Mouse (Mus musculus) left cerebral cortex, adult 9 months (tissue): ENCODE measurements around the gene Pdpk1.

Experiments
- DNase-seq, 2 experiments: peaks; one replicate each; pipeline ENCODE4 v3.0.0; 2022; ENCODE audit warnings: low spot score in 2 of 2

The Pdpk1 gene

DNA sequence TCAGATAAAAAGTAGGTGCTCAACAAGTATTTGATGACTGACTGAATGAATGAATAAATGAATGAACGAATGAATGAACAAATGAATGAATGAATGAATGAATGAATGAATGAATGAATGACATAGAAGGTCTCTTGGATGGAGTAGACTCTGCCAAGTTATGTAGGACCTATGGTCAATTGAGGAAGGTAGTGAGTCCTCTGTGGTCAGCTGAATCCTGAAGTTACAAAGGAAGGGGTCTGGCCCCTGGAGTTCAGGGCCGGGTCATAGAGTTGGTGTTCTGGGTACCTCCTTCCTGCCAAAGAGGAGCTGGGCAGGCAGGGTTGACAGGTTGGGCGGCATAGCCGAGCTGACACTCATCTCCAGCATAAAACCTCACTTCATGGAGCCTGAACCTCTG, 112.9 kb downstream of the Pdpk1 start, which contains the start of gene Prss27:
Gene Prss27 (plus strand): TSS at position 301 of the 400 bp plus-strand sequence.
- no peak for DNase-seq

DNA sequence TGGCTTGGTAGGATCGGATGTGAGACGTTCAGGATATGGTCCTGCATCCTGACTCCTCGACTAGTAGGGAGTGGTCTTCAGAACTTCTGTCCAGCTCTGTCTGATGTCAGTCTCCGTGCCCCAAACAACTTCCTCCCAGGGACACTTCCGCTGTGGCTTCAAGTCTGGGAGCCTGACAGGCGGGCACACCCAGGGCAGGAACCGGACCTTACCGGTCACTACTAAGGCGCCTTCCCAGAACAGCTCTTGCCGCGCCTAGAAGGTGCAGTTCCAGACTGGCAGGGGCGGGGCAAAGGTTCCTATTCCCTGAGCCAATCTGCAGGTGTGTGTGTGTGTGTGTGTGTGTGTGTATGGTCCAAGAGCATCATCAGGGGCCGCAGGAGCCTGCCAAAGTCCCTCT, 113.4 kb downstream of the Pdpk1 start:
- DNase-seq: no peak

DNA sequence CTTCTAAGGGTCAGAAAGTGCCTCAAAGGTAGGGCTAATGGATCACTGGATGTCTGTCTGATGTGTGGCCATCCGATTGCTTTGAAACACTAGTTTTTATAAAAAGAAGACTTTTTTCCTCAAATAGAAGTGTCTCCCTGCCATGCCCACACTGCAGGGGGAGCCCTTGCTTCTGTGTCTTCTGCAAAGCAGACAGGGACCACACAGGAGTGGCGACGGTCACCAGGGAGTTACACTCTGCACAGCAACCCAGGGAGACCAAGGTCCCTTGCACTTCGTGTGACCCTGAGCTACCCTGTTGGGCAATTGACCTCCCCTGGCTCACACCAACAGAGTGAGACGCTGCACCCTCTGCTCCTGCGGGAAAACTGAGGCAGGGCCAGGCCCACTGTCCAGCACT, 113.8 kb downstream of the Pdpk1 start:
- DNase-seq: no peak

DNA sequence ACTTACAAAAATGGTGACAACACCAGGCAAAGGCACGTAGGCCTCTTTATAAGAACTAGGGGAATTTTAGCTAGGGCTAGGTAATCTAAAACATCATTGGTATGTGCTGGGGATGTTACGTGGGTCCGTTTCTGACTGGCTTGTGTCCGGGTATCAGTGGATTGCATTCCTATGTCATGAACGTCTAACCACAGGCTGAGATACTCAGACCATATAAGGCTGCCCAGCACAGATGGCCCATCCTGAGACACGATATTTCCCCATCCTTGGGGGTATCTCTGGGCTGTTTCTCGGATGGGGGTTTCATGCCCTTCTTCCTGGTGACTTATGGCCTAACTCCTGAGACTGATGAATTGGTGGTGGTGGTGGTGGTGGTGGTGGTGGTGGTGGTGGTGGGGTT, 115.6 kb downstream of the Pdpk1 start:
- no peak for DNase-seq

DNA sequence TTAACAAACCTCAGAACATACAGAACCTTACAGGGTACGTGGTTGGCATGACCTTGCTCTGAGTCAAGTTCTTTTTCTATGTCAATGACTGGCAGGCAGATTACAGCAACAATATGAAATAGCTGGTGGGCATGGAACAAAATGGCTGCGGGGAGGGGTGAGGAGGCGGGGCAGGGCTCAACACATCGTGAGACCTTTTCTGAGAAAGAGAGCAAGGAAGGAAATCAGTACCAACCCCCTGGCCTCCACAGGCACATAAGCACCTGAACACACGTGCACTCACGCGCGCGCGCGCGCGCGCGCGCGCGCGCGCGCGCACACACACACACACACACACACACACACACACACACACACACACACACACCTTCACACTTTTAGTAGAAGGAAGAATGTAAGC, 120.2 kb downstream of the Pdpk1 start:
- no peak for DNase-seq

DNA sequence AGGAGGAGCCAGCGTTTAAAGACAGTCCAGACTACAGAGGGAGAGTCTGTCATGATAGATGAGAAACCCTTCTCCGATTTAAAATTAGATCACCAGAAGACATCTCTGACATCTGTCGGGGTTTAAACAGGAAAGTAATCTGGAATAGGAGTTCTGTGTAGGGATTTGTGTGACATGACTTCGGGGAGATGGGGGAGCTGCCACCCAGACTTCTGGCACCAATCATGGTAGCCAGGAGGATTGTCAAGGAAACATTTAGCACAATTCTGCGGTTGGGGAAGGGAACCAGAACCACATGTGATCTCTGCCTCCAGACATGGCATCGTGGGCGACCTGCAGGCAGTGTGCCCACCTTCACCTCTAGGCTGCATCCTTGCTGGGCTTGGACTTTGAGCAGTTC, 121.2 kb downstream of the Pdpk1 start:
- no peak for DNase-seq
